Mouse (Mus musculus): ENCODE results near the gene Ltn1. TPM values are rescaled to one million over a fixed set of nuclear protein-coding genes. Genes with fewer than 3 reads are reported as not detected.

Gene Ltn1
- 11.8 TPM for polyA plus RNA-seq (2014; fragmentation: Illumina TruSeq; extraction: RNeasy Lipid Tissue Mini Kit (QIAGEN cat#74804); ENCODE audit: low read depth, low replicate concordance)

GRCm38 (mm10) chr16:87432033-87432814 is at the start of gene Ltn1:
Gene Ltn1, minus strand, starts transcription at chr16:87432612.

GRCm38 (mm10) chr16:87454419-87455179 is 22.2 kb upstream of the Ltn1 start, which contains the start of gene Usp16:
Gene Usp16, plus strand, starts transcription at chr16:87454703.

GRCm38 (mm10) chr16:87440184-87440686 is 7.8 kb upstream of the Ltn1 start, which contains the start of gene Rwdd2b:
Gene Rwdd2b, minus strand, starts transcription at chr16:87440573.

GRCm38 (mm10) chr16:87354075-87354583 is 78.3 kb downstream of the Ltn1 start, which contains the start of gene N6amt1:
Gene N6amt1, plus strand, starts transcription at chr16:87354185.

Other genes with a start within 250 kb of the Ltn1 start
- 26.9 TPM for gene N6amt1, start 78.4 kb downstream of the Ltn1 start, polyA plus RNA-seq (2014; fragmentation: Illumina TruSeq; extraction: RNeasy Lipid Tissue Mini Kit (QIAGEN cat#74804); ENCODE audit: low read depth, low replicate concordance)
- 4.0 TPM for gene Rwdd2b, start 8.0 kb upstream of the Ltn1 start, polyA plus RNA-seq (2014; fragmentation: Illumina TruSeq; extraction: RNeasy Lipid Tissue Mini Kit (QIAGEN cat#74804); ENCODE audit: low read depth, low replicate concordance)
- gene Usp16, start 22.1 kb upstream of the Ltn1 start, polyA plus RNA-seq (2014; fragmentation: Illumina TruSeq; extraction: RNeasy Lipid Tissue Mini Kit (QIAGEN cat#74804); ENCODE audit: low read depth, low replicate concordance): 61.0 TPM
- 157 TPM for gene Cct8, start 63.3 kb upstream of the Ltn1 start, polyA plus RNA-seq (2014; fragmentation: Illumina TruSeq; extraction: RNeasy Lipid Tissue Mini Kit (QIAGEN cat#74804); ENCODE audit: low read depth, low replicate concordance)
- gene Map3k7cl, start 120.7 kb upstream of the Ltn1 start, polyA plus RNA-seq (2014; fragmentation: Illumina TruSeq; extraction: RNeasy Lipid Tissue Mini Kit (QIAGEN cat#74804); ENCODE audit: low read depth, low replicate concordance): 1.7 TPM